Mouse (Mus musculus) heart, postnatal 0 days (tissue): Measurements from ENCODE around the gene Thbs1.

Experiments
- CTCF ChIP-seq: IDR thresholded peaks from 2 replicates; pipeline ENCODE4 v1.5.1; 2016; ENCODE audit warnings: antibody characterized with exemption, control low read depth, low read depth
- EP300 ChIP-seq: IDR thresholded peaks from 2 replicates; pipeline ENCODE4 v1.6.1; 2016; ENCODE audit warnings: antibody characterized with exemption, low read depth

DNA sequence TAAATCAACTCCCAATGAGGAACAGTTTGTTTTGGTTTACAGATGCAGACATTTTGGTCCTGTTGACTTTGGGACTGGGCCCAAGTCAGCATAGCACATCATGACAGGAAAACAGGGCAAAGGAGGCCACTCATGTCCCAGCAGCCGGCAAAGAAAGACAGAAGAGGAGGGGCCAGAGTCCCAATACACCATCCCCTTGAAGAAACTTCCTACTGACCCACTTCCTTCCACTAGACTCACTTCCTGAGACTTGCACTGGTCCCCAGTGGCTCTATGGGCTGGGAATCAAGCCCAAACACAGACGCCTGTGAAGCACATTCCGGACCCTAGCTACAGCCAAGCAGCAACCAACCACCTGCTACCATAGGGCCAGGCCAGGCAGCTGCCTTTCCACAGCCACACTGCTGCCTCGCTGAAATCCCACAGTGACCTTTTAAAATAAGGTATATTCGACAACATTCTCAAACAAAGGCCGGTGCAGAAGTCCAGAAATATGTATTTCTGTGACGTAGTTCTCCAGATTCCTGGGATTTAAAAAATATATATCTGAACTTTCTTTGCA, 38.8 kb upstream of the Thbs1 start:
- TF ChIP-seq CTCF (no peak), EP300 (no peak)
